Mouse (Mus musculus) left cerebral cortex, adult 11 months (tissue): ENCODE results near the gene Ankdd1b.
A peak's percentile ranks its signal among the peaks of the same experiment; 100 is the strongest.

Experiments used
- DNase-seq: peaks from one replicate; pipeline ENCODE4 v3.0.0; 2022; ENCODE audit warnings: low spot score

Ankdd1b gene

DNA sequence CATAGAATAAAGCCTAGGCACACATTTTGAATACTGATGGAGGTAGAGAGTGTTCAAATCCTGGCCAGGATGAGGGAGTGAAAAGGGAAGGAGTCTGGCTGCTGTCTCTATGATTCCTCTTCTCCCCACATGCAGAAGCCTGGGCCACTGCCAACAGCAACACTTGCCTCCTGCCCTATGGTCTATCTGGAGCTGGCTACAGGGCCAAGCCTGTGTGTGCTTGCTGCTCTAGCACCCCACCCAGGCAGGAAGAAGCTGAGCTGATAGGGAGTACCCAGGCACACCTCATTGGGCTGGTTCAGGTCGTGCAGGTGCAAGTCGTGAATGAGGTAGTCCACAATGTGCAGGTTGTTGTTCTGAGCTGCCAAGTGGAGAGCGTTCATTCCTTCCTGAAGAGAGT is 16.7 kb downstream of the Ankdd1b start:
- DNase-seq = no peak

DNA sequence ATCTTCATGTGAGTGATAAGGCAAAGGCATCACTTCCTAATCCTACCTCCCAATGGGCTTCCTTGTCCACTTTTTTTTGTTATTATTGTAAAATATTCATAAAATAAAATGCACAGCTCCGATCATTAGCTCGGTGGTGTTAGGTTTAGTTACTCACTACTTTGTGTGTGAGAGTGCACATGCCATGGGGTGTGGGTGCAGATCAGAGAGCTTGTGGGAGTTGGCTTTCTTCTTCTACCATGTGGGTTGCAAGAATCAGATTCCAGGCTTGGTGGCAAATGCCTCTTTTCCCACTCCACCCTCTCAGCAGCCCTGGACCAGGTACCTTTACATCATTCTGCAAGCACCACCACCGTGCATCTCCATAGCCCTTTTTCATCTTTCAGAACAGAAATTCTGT is 18.4 kb downstream of the Ankdd1b start:
- no peak for DNase-seq

DNA sequence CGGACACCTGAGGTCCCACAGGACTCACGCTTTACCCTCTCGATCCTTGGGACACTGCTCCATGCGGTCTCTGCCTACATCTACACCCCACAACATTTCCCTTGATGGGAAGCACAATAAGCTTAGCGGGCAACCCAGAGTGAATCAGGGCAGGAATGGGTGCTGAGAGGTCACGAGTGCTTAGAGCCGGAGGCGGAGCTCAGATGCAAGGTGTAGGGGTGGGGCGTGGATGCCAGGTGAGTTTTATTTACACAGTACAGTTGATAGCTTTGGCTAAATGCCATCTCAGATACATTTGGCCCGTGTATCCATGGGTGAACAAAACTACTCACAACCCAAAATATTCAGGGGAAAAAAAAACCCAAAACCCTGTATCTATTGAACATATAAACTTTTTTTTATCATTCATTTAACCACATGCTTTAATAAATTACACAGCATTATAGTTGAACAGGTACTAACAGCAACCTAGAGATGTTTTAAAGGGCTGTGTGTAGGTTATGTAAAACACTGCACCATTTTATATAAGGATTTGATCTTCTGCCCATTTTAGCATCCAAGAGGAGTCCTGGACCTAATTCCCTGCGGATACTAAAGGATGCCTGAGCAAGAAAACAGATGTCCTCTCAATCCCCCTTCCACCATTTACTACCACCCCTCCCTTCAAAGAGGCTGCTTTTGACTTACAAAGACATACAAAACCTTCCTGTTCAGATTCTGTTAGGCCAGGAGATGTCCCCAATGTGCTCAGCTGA is 19.4 kb downstream of the Ankdd1b start:
- DNase-seq = no peak

DNA sequence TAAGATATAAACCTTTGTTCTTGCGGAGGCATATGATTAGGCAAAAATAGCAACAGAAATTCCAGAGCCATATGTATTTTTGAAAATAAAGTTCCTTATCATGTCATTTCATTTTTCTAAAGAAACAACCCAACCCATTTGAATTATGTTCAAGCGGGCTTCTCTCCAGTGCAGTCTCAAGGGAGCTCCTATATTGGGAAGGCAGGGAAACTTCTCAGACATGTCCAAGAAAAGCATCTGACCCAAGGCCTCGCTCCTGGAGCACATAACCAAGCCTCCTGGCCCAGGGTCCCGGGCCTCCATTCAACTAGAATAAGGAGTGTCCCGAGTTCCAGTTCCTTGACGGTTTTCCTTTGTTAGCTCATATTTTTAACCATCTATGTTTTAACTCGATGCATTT is 20.1 kb downstream of the Ankdd1b start:
- no peak for DNase-seq

DNA sequence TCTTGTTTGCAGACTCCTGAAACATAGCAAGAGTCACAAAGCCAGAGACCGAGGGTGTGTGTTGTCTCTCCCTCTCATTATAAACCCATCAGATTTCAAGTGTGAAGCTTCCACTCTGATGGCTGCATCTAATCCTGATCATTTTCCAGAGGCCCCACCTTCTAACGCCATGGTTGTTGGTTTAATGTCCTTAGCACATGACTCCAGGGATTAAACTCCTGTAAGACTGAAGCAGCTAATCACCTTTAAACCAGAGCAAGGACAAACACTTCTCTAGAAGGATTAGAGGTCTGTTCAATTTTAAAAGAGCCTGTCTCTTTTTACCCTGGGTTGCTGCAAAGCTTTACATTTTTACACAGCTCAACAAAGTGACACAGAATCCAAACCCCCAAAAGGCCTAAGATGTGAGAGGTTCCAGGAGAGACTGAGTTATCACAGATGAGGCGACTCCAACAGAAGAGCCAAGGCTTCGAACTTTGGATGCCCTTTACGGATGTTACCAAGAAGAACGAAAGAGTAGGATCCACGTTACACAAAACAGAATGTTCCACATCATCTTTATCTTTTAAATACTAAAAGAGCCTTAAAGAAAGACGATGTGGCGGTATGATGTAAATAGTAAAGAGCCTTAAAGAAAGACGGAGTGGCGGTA is 20.7 kb downstream of the Ankdd1b start:
- no peak for DNase-seq

DNA sequence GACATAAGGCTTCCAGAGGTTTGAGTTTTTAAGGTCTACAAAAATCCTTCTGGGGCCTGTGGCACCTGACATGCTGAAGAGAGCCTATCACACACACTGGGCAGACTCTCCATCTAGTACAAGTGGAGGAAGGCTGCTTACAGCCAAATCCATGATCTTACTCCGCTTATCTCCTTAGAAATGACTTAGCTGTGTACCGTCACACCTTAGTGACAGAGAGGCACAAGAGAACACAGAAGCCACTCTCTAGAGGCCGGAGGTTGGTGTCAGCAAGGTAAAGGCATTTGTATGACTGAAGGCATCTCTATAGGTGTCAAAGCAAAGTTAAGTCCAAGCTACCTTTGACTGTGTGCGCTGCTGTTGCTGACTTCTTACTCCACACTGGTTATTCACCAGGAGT is 30.6 kb downstream of the Ankdd1b start:
- no peak for DNase-seq

DNA sequence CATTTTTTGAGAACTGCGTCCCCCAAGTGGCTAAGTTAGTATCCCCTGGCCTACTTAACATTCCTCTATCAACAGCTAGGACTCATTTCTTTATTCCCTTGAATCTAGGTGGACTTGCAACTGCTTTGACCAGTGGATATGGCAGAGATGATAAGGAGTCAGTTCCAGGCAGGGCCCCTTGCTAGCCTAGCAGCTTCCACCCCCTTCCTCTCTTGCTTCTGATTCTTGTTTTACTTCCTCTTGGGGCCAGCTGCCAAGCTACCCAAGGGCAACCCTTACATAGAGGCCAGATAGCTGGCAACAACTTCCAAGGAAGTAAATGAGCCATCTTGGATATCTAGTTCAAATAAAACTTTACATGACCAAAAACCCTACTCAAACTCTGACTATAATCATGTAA is 34.1 kb downstream of the Ankdd1b start:
- DNase-seq = no peak

DNA sequence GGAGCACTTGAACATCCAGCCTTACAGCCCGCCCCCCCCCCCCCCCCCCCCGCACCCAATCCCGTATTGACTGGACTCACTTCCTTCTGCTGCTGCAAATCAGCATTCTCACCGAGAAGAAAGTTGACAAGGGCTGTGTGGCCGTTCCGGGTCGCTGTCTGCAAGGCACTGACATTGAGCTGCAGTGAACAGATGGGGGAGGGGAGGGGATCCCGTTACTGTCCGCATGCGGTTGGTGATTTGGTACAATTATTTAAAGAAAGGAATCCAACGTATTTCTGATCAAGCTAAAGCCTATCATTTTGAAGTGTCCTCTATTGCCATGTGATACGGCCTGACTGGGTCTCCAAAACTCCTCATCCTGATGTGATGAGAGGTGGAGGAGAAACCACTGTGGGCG is 35.2 kb downstream of the Ankdd1b start:
- DNase-seq = no peak

DNA sequence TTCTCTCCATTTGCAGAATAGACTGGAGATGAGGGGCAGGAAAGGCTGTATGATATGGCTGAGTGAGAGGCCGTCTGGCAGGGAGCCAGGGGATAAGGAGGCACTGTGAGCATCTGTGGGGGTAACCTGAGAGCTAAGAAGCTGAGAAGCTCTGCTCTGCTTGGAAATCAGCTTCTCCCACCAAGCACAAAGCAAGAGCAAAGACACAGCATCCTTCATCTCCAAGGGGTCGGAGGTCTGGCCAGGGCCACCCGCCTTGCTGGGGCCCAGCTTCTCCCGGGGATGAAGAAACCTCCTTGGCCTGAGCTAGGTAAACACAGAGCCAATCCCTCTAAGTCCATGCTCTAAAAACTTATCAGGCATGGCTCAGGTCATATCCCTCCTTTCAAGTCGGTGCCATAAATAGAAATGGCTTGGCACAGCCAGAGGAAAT is 36.1 kb downstream of the Ankdd1b start:
- no peak for DNase-seq

DNA sequence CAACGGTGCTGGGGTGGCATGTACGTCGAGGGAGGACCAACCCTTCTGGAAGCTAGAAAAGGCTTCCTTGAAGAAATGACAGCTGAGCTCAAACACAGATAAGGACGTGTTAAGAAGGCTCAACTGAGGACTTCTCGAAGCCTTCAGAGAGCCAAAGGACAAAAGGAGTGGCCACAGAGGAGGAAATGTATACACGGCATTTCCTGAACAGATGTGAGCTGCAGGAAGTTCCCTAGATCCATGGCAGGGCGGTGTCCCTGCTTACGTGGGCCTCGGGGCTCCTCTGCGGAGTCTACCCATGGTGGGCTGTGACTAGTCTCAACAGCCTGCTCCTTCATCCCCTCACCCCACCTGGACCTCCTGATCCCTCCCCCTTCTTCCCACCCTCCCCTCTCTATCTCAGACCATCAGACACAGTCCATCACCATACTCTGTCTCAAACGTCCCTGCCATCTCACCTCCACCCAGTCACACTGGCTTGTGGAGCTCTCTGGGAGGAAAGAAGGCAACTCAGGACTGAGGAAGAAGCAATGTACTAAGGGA is 37.3 kb downstream of the Ankdd1b start:
- no peak for DNase-seq

DNA sequence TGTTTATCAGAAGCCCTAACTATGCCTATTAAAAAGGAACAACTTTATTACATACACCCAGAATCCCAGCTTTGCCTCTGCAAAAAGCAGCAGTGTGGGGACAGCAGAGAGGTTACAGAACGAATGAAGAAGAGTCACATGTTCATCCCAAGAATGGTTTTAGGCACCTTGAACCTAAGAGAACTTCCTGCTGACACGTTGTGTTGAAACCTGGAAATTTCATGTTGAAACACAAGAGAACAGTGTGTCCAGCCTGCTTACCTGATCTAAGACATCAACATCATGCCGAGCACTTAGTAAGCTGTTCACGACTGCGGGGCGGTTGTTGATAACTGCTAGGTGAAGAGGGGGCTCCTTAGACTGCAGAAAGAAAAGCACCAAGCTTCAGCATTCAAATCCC is 38.0 kb downstream of the Ankdd1b start:
- DNase-seq = no peak

DNA sequence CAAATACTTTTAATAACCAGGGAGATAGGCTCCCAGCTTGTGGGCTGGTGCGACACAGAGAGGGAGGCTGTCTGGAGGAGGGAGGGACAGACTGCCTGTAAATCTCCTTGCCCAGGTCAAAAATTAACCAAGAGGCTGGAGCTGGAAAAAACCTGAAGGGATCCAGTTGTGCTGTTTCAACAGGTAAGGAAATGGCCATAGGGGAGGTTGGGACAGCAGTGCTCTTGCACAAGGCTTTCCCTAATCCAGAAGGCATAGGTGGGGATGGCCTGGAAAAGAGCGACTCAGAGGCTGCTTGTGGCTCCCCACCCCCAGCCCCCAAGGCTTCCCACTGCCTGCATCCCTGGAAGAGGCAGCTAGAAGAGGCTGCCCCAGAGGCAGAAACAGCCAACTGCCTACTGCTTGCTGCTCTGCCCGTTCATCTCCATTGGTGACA is 38.6 kb downstream of the Ankdd1b start:
- DNase-seq = no peak

DNA sequence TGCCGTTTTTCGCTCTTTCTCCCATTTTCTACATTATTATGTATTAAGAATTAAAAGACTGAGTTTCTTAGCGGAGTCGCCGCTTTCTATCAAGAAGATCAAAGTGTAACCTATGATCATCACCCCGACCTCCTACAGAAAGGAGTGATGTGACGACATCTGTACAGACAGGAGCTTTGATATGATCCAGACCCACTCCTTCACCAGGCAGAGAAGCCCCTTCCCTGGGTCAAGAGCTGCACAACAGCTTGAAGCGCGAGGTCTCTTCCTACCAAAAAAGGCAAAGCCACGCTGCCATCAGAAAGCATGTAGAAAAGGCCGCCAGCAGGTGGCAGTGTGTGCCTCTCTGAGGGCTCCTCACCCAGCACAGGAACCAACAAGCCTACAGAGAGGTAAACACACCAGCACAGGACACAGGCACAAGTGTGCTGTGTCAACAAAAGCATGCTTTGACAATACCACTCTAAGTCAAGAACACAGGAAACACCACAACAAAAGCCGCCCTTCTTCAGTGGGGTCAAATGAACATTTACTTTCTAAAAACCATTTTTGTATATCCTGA is 39.3 kb downstream of the Ankdd1b start:
- peak; percentile 80 for DNase-seq

DNA sequence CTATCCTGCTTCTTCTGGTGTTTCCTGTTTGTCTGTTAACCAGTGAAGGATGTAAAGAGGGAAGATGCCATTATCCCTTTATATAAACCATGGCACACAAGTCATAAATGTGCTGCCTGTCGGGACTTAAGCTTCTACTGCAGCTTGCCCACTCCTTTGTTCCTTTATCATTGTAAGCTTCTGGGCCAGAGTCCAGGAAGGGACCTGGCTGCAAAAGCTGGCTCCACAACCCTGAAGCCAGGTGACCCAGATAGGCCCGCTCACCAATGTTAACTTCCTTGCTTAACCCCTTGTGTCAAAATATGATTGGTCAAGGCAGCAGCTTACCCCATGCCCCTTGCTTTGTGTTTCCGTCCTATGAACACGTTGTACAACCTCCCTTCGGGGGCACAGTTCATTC is 42.5 kb downstream of the Ankdd1b start:
- no peak for DNase-seq

DNA sequence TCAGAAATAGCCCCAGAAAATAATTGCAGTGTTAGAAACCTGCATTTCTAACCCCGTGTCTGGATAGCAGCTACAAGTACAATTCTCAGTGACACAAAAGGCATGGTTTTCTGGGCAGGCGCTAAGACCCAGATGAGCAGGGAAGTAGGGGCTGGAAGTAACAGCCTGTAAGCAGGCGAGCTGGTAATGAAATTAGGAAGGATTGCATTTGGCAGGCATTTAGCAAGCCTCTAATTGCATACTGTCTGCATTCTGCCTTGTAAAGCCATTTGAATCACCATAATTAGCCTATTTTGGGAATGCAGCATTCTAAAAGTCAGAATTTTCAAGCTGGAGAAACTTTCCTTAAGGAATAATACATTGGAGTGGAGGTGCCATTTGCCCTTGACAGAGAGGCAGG is 45.0 kb downstream of the Ankdd1b start:
- no peak for DNase-seq

DNA sequence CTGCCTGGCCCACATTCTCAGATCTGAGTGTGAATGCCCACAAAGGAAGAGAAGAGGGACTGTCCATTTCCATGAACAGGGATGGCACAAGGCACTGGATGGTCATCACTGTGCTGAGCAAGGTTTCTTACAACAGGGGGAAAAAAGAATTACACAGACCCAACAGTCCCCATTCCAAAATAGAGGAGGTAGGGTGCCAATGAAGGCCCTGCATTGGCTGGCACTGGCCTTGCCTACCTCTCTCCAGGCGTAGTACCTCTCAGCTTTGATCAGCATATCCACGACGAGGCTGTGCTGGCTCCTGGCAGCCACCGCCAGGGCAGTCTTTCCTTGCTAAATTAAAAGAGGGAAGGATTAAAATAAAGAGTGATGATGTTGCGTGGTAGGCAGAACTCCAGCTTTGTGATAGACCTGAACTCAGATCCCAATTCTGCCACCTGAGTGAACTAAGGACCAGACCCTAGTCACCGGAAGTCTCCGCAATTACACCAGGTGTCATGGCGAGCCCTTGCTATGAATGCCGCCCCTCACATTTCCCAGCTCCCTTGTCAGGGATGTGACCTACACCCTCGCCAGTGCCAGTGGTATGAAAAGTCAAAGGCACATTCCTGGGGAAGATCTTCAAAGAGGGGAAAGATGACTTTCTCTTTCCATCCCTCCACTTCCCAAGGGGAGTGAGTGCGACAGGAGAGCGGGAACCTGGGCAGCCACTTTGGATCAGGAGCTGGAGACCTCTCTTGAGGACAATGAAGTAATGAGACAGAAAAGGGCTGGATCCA is 46.3 kb downstream of the Ankdd1b start:
- no peak for DNase-seq

DNA sequence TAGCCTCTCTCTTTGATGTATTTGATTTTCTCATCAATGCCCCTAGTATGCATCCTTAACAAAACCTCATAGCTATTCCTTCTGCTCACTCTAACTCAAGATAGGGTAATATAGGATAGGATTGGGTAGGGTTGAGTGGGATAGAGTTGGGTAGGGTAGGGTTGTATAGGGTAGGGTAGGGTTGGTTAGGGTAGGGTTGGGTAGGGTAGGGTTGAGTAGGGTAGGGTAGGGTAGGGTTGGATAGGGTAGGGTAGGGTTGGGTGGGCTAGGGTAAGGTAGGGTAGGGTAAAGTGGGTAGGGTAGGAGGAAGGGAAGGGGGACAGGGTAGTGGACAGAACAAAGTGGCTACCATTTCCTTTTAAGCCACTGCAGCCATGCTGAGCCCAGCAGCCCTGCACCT is 49.8 kb downstream of the Ankdd1b start:
- no peak for DNase-seq

DNA sequence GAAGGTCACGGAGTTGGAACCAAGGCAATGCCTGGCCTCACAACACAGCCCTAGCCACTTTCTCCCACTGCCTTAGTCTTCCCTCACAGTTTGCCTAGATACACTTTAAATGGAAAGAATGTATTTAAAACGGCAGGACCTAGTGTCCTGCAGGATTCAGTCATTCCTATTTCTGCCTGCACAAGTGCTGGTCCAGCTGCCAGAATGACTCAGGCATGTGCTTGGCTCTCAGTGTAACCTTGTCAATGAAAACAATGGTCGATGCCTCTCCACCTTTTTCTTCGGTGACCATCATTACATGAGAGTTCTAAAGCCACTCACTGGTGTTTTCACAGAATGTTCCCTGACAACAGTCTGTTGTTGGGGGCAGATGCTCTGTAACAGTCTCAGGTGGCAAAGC is 52.5 kb downstream of the Ankdd1b start:
- DNase-seq = no peak

DNA sequence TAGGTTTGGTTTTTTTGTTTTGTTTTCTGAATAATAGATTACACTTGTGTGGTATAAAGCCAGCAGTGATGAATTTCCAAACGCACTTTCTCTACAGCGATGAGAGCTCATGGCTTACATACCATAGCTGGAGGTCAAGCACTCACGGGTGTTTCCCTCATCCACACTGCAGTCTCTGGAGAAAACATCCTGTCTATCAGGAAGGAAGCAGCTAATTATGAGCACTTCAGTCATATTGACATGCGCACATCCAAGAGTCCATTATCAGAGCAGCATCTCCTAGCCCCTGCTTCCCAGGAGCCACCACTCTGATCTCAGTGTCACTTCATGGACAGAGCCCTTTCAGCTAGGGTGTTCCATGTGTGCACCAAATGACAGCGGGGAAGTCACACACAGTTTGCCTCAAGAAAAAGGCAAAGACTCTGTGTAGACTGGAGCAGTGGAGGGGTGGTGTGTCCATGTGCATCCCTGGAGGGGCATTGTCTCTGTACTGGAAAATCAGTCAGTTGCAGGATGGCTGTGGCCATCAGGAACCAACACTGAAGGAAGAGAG is 53.7 kb downstream of the Ankdd1b start:
- no peak for DNase-seq

DNA sequence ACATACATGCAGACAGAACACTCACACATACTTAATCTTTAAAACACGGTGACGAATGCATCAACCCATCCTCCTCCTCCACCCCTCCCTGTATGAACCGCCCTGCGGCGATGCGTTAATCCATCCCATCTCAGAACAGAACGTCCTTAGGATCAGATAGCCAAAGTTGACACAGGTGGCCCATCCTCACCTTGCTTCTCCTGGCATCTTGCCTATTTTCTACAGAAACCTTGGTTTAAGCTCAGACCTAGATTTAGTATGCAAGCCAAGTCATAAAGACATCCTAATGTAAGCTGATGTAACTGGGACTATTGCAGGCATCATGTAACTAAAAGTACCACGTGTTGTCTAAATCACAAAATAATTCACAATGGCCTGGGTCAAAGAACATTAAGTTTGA is 54.6 kb downstream of the Ankdd1b start:
- DNase-seq = no peak

DNA sequence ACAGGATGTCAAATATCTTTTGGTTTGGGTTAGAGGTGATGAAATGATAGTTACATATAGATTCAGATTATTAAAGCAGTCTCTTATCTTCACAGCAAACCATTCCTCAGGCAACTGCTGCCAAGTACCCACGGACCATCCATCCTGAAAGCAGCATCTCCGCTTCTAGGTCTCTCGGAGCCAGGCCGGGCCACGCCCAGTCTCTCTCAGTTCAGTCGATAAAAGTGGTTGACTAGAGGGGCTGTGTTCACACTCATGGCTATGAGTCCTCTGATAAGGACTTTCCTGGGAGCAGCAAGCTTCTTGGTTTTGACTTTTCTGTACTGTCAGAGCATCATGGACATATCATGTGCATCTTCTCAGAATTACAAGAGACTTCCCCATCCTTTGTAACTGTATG is 56.6 kb downstream of the Ankdd1b start:
- no peak for DNase-seq

DNA sequence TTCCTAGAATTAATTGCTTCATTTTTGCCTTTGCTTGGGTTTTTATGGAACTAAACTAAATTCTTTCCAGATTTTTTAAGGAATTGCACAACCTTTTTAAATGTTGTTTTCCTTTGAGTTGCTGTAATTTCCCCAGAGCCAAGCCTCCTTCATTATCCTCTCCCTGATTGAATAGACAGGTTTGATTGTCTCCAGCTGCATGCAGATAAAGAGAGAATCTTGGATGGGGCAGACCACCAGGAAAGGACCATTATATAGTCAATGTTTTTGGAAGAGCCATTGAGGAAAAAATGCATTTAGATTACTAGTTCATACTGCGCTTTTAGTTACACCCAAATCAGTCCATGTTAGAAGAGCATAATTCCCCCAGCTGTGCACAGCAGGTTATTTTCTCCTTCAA is 62.2 kb downstream of the Ankdd1b start:
- DNase-seq = no peak
